8 mouse cellular contexts compared by ENCODE assay signal in genomic region chr5:107986967-107987834, GRCm38 (mm10). TPM values are rescaled to one million over a fixed set of nuclear protein-coding genes. Genes with fewer than 3 reads are reported as not detected.
DNase-seq lines count a peak whose midpoint lies in the region; TF ChIP-seq lines count a peak whose summit lies in the region.

TSS of gene Fam69a (minus strand) at chr5:107987085.

- peak; percentile 86 for DNase-seq in MN1 (ENCODE audit: low spot score)
- DNase-seq in cerebellum, adult 2 months: peak in 1 of 2 experiments; percentile 80
- peak; percentile 24 to 80 for DNase-seq in frontal cortex, adult 2 months (ENCODE audit: extremely low spot score in 1 of 2, low spot score in 1 of 2)
- DNase-seq in hindbrain, embryonic 10.5 days (ENCODE audit: low spot score): peak; percentile 90
- DNase-seq in layer of hippocampus, postnatal 36 days: peak; percentile 79 to 83
- peak; percentile 82 for DNase-seq in lung, postnatal 14 days
- DNase-seq in ovary, postnatal 36 days (ENCODE audit: low spot score): peak; percentile 88
- DNase-seq in thymus, postnatal 14 days: peak; percentile 95

- under 1% methylated on average over 72 of the region's 91 CpGs for WGBS in cerebellum, adult 2 months
- WGBS in hindbrain, embryonic 10.5 days: 1% methylated on average over 81 of the region's 91 CpGs

- H3K4me1 ChIP-seq in cerebellum, adult 2 months (ENCODE audit: control insufficient read depth, insufficient read depth, low read length): peaks cover 6% of the 10 kb centered on the region; the same call in 1 of the 2 replicates
- H3K4me1 ChIP-seq in hindbrain, embryonic 10.5 days (replicated peaks): peaks cover 13% of the 10 kb centered on the region

- TF ChIP-seq CTCF in cerebellum, adult 2 months (IDR thresholded peaks at IDR 0.05; ENCODE audit: borderline replicate concordance, insufficient read depth, low read depth, low read length): no peak

- H3K36me3 ChIP-seq in hindbrain, embryonic 10.5 days: no peaks in the 10 kb centered on the region

- H3K4me3 ChIP-seq in cerebellum, adult 2 months (replicated peaks; ENCODE audit: insufficient read depth, low read depth, low read length): peak within 1 kb of the TSS; percentile 100
- H3K4me3 ChIP-seq in hindbrain, embryonic 10.5 days: peak within 1 kb of the TSS; percentile 67

- H3K27me3 ChIP-seq in cerebellum, adult 2 months (ENCODE audit: control insufficient read depth, insufficient read depth, low read length): no peaks in the 10 kb centered on the region
- no peaks in the 10 kb centered on the region for H3K27me3 ChIP-seq in hindbrain, embryonic 10.5 days (ENCODE audit: insufficient read depth, poor library complexity, severe bottlenecking)

- H3K9me3 ChIP-seq in hindbrain, embryonic 10.5 days: no peaks in the 10 kb centered on the region

- peak within 1 kb of the TSS; percentile 91 for H3K27ac ChIP-seq in cerebellum, adult 2 months (ENCODE audit: insufficient read depth, low read length)
- peak within 1 kb of the TSS; percentile 95 for H3K27ac ChIP-seq in hindbrain, embryonic 10.5 days

- TF ChIP-seq POLR2A in cerebellum, adult 2 months (IDR thresholded peaks at IDR 0.05; ENCODE audit: borderline replicate concordance, insufficient read depth, low read length): peak; percentile 46

RNA-seq across cellular contexts. Expression of gene Fam69a, which starts in this region (rescaled TPM):
- 30.9 and 32.4 TPM in 2 replicates for polyA plus RNA-seq in cerebellum, adult 2 months (2012; rRNA removed)
- 16.8 and 17.9 TPM in 2 replicates for polyA plus RNA-seq in frontal cortex, adult 2 months (2012; rRNA removed)
- 18.6 and 22.2 TPM in 2 replicates for polyA plus RNA-seq in hindbrain, embryonic 10.5 days (2016; fragmentation: Nextera tagmentation; extraction: Ambion mirVana)
- total RNA-seq in layer of hippocampus, postnatal 36 days (2021): 10 to 100 TPM; 32.9 to 39.3 TPM
